Mouse (Mus musculus) lung, embryonic 16.5 days (tissue): ENCODE measurements around the gene Scd2. TPM values are rescaled to one million over a fixed set of nuclear protein-coding genes. Genes with fewer than 3 reads are reported as not detected.
A peak's percentile ranks its signal among the peaks of the same experiment; 100 is the strongest.
"Not testable (repeated sequence)": the region's sequence is repeated elsewhere in the genome, so short reads cannot be mapped to it uniquely, and the experiment has no call there.

Experiments used
- ATAC-seq: fragments of 200-750 bp; cut with Nextera tagmentation; 2 replicates; pipeline ENCODE4 v1.8.0; 2017; ENCODE audit warnings: low read depth, mild to moderate bottlenecking, moderate library complexity
- H3K27ac ChIP-seq: fragments of 300-500 bp; sonication (generic); 2 replicates; pipeline ENCODE4 v1.5.1; 2014; ENCODE audit warnings: mild to moderate bottlenecking, control low read depth, low read length
- H3K27me3 ChIP-seq: fragments of 300-500 bp; sonication (generic); 2 replicates; pipeline ENCODE4 v1.6.1; 2014; ENCODE audit warnings: low read depth, low read length, mixed read lengths; ENCODE audit not compliant: control insufficient read depth, insufficient read depth
- H3K36me3 ChIP-seq: fragments of 300-500 bp; sonication (generic); 2 replicates; pipeline ENCODE4 v1.6.1; 2014; ENCODE audit warnings: low read length; ENCODE audit not compliant: control insufficient read depth, insufficient read depth
- H3K4me1 ChIP-seq: fragments of 300-500 bp; sonication (generic); replicated peaks from 2 replicates; pipeline ENCODE4 v1.6.1; 2014; ENCODE audit warnings: low read length, mixed read lengths; ENCODE audit not compliant: control insufficient read depth, insufficient read depth
- H3K4me2 ChIP-seq: fragments of 300-500 bp; sonication (generic); 2 replicates; pipeline ENCODE4 v1.6.1; 2014; ENCODE audit warnings: low read depth, low read length, control low read depth
- H3K4me3 ChIP-seq: fragments of 300-500 bp; sonication (generic); 2 replicates; pipeline ENCODE4 v1.5.1; 2014; ENCODE audit warnings: mild to moderate bottlenecking, low read length, control low read depth
- H3K9ac ChIP-seq: fragments of 300-500 bp; sonication (generic); 2 replicates; pipeline ENCODE4 v1.6.1; 2014; ENCODE audit warnings: low read length, control low read depth
- H3K9me3 ChIP-seq: fragments of 300-500 bp; sonication (generic); 2 replicates; pipeline ENCODE4 v1.6.1; 2016; ENCODE audit warnings: low read length; ENCODE audit not compliant: control insufficient read depth
- WGBS: fragments of 180-500 bp; shearing (Covaris S2); extraction: QIAGEN DNeasy Blood & Tissue Kit; methylation state at CpG from one replicate; pipeline ENCODE4 v1.1.7; 2014; 5-methylcytosine and 5-hydroxymethylcytosine counted together
- polyA plus RNA-seq: library from polyadenylated mRNA; unstranded; fragments of >200 nt; fragmentation: Nextera tagmentation; extraction: Ambion mirVana; gene quantifications from 2 replicates; pipeline ENCODE4 v1.2.1, GENCODE M21; 2015

The Scd2 gene
- polyA plus RNA-seq, 1 experiment from 2014 or later: 232 TPM

- no peak for ATAC-seq
- no peak overlapping the region for H3K4me3 ChIP-seq
Observed at GRCm38 (mm10) chr19:44306171-44306570, 12.7 kb downstream of the Scd2 start.

GRCm38 (mm10) chr19:44307101-44307914 is 13.8 kb downstream of the Scd2 start:
- peaks cover 50% of the 10 kb centered on the region for H3K36me3 ChIP-seq
- H3K4me1 ChIP-seq: peaks cover 25% of the 10 kb centered on the region
- H3K27me3 ChIP-seq: no peaks in the 10 kb centered on the region
- H3K9me3 ChIP-seq: no peaks in the 10 kb centered on the region
- no peak overlapping the region for H3K9ac ChIP-seq
- 0 out of 2 replicates have a peak overlapping the region, but pooled peaks have one; percentile 8 for H3K27ac ChIP-seq
- H3K4me3 ChIP-seq: no peak overlapping the region
- no peak for ATAC-seq
- no peak overlapping the region for H3K4me2 ChIP-seq
- WGBS: 74% methylated on average over 9 of the region's 9 CpGs

More at GRCm38 (mm10) chr19:44306171-44306570, 12.7 kb downstream of the Scd2 start:
- Histone ChIP-seq H3K27me3 (no peaks in the 10 kb centered on the region), H3K27ac (no peak overlapping the region), H3K4me2 (no peak overlapping the region), H3K4me1 (peaks cover 27% of the 10 kb centered on the region), H3K9me3 (no peaks in the 10 kb centered on the region), H3K36me3 (peaks cover 57% of the 10 kb centered on the region), H3K9ac (no peak overlapping the region)
- whole genome bisulfite sequencing: 77% methylated on average over 7 of the region's 7 CpGs

GRCm38 (mm10) chr19:44307915-44308470 is 14.5 kb downstream of the Scd2 start:
- Histone ChIP-seq H3K4me2 (no peak overlapping the region), H3K36me3 (peaks cover 47% of the 10 kb centered on the region), H3K4me3 (no peak overlapping the region), H3K9ac (no peak overlapping the region), H3K27ac (no peak overlapping the region), H3K9me3 (no peaks in the 10 kb centered on the region), H3K4me1 (peaks cover 18% of the 10 kb centered on the region), H3K27me3 (no peaks in the 10 kb centered on the region)
- WGBS: 66% methylated on average over 6 of the region's 6 CpGs
- no peak for ATAC-seq

GRCm38 (mm10) chr19:44308611-44309246 is 15.3 kb downstream of the Scd2 start:
- WGBS: 81% methylated on average over 8 of the region's 8 CpGs
- Histone ChIP-seq H3K9me3 (no peaks in the 10 kb centered on the region), H3K4me2 (no peak overlapping the region), H3K27ac (no peak overlapping the region), H3K4me3 (no peak overlapping the region), H3K36me3 (peaks cover 40% of the 10 kb centered on the region), H3K27me3 (no peaks in the 10 kb centered on the region), H3K4me1 (peaks cover 15% of the 10 kb centered on the region), H3K9ac (no peak overlapping the region)
- ATAC-seq: no peak

- Histone ChIP-seq H3K4me1 (peaks cover 20% of the 10 kb centered on the region), H3K27ac (no peak overlapping the region), H3K27me3 (no peaks in the 10 kb centered on the region), H3K9me3 (no peaks in the 10 kb centered on the region), H3K4me3 (no peak overlapping the region), H3K4me2 (no peak overlapping the region), H3K36me3 (peaks cover 33% of the 10 kb centered on the region), H3K9ac (no peak overlapping the region)
- WGBS: 77% methylated on average over 12 of the region's 12 CpGs
- no peak for ATAC-seq
Observed at GRCm38 (mm10) chr19:44309351-44310154, 16.1 kb downstream of the Scd2 start.

GRCm38 (mm10) chr19:44310155-44310575 is 16.7 kb downstream of the Scd2 start:
- H3K4me3 ChIP-seq, ATAC-seq: not testable (repeated sequence)
- 80% methylated on average over 1 of the region's 1 CpGs for WGBS

GRCm38 (mm10) chr19:44310814-44311213 is 17.3 kb downstream of the Scd2 start:
- Histone ChIP-seq H3K27me3 (no peaks in the 10 kb centered on the region), H3K4me1 (peaks cover 16% of the 10 kb centered on the region), H3K27ac (no peak overlapping the region), H3K9ac (no peak overlapping the region), H3K9me3 (no peaks in the 10 kb centered on the region), H3K36me3 (peaks cover 20% of the 10 kb centered on the region), H3K4me2 (no peak overlapping the region), H3K4me3 (no peak overlapping the region)
- 29% methylated on average over 5 of the region's 5 CpGs for WGBS
- no peak for ATAC-seq

More at GRCm38 (mm10) chr19:44310155-44310575, 16.7 kb downstream of the Scd2 start:
- H3K9me3 ChIP-seq, H3K27ac ChIP-seq, H3K9ac ChIP-seq, H3K27me3 ChIP-seq, H3K4me2 ChIP-seq: not testable (repeated sequence)
- Histone ChIP-seq H3K4me1 (peaks cover 17% of the 10 kb centered on the region), H3K36me3 (peaks cover 26% of the 10 kb centered on the region)

GRCm38 (mm10) chr19:44311306-44312006 is 18.0 kb downstream of the Scd2 start:
- Histone ChIP-seq H3K36me3 (peaks cover 13% of the 10 kb centered on the region), H3K27ac (0 out of 2 replicates have a peak overlapping the region, but pooled peaks have one; percentile 34), H3K27me3 (no peaks in the 10 kb centered on the region), H3K4me3 (no peak overlapping the region), H3K4me2 (no peak overlapping the region), H3K9ac (no peak overlapping the region), H3K4me1 (peaks cover 16% of the 10 kb centered on the region), H3K9me3 (no peaks in the 10 kb centered on the region)
- 57% methylated on average over 8 of the region's 8 CpGs for WGBS
- no peak for ATAC-seq
